Mouse (Mus musculus): ENCODE data around the gene Khdc4. TPM values are rescaled to one million over a fixed set of nuclear protein-coding genes. Genes with fewer than 3 reads are reported as not detected.
A peak's percentile ranks its signal among the peaks of the same experiment; 100 is the strongest.

Gene Khdc4
- polyA plus RNA-seq, 1 experiment from 2014 or later = 61.1 TPM

DNA sequence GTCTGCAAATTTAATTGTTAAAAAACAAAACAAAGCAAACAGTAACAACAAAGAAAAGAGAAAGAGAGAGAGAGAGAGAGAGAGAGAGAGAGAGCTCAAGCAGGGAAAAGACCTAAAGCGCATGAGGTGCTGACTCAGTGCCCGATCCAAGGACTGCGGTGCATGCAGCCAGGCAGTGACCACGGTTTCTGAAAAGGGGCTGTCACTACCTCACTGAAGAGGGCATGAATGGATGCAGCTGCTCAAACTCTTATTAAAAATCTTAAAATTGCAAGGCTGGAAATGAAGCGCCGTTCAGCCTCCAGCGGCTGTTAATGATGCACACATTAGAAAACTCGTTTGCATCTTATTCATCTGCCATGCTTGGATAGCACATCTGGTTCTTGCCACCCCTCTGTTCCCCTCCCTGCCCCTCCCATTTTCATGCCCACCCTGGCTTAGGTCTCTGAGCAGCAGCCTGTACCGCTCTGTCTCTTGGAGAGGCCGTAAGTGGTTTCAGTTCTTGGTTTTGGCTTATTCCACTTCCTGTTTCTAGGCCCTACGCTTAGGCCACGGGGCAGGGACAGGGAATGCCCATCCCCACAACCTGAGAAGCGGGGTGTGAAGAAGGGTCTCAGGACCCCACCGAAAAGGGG, 37.7 kb upstream of the Khdc4 start:
- H3K4me3 ChIP-seq (ENCODE audit: low read length) = no peak overlapping the region
- no peak overlapping the region for H3K4me2 ChIP-seq (ENCODE audit: low read depth, low read length)
- H3K9ac ChIP-seq (ENCODE audit: low read depth, low read length) = no peak overlapping the region
- H3K4me1 ChIP-seq (ENCODE audit: control insufficient read depth, insufficient read depth, low read length) = peaks cover 10% of the 10 kb centered on the region; the same call in 1 of the 2 replicates
- no peak overlapping the region for H3K27ac ChIP-seq (ENCODE audit: low read length)
- ATAC-seq = no peak
- 85% methylated on average over 14 of the region's 14 CpGs for WGBS
- peaks cover 19% of the 10 kb centered on the region for H3K36me3 ChIP-seq (ENCODE audit: control insufficient read depth, insufficient read depth, low read length)
- H3K9me3 ChIP-seq (ENCODE audit: control insufficient read depth, low read length) = no peaks in the 10 kb centered on the region
- no peaks in the 10 kb centered on the region for H3K27me3 ChIP-seq (replicated peaks; ENCODE audit: control insufficient read depth, insufficient read depth, low read length)

DNA sequence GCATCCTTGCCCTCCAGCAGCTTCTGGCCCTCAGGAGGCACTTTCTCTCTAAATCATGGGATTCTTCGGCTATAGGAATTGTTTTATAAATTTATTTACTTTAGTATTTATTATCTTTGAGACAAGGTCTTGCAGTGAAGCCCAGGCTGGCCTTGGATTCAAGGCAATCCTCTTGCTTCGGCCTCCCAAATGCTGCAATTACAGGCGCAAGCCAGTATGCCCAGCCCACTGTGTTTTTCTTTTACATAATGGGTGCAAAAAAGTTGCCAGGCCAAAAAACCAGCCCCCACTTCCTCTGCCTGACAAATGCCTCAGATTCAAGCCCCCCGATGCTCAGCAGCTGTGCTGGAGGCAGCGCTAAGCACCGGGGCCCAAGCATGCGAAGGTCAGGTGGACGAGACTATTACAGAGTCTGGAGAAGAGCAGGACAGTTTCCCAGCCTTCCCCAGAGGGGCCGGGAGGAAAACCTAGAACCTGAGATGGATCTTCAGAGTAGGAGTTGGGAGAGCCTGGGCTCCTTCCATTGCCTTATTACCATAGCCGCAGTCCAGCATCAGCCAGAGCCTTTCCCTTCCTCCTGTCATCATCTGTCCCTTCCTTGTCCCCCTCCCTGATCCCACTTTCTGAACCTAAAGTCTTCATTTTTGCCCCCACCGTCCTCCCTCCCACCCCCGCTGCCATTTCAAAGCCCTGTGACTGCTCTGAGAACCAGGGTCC, 37.0 kb upstream of the Khdc4 start:
- peaks cover 16% of the 10 kb centered on the region for H3K36me3 ChIP-seq (ENCODE audit: control insufficient read depth, insufficient read depth, low read length)
- H3K9ac ChIP-seq (ENCODE audit: low read depth, low read length) = no peak overlapping the region
- peaks cover 16% of the 10 kb centered on the region; the same call in 1 of the 2 replicates for H3K4me1 ChIP-seq (ENCODE audit: control insufficient read depth, insufficient read depth, low read length)
- H3K9me3 ChIP-seq (ENCODE audit: control insufficient read depth, low read length) = no peaks in the 10 kb centered on the region
- 78% methylated on average over 12 of the region's 12 CpGs for WGBS
- ATAC-seq = no peak
- no peak overlapping the region for H3K4me3 ChIP-seq (ENCODE audit: low read length)
- H3K27me3 ChIP-seq (replicated peaks; ENCODE audit: control insufficient read depth, insufficient read depth, low read length) = no peaks in the 10 kb centered on the region
- H3K27ac ChIP-seq (ENCODE audit: low read length) = no peak overlapping the region
- no peak overlapping the region for H3K4me2 ChIP-seq (ENCODE audit: low read depth, low read length)

DNA sequence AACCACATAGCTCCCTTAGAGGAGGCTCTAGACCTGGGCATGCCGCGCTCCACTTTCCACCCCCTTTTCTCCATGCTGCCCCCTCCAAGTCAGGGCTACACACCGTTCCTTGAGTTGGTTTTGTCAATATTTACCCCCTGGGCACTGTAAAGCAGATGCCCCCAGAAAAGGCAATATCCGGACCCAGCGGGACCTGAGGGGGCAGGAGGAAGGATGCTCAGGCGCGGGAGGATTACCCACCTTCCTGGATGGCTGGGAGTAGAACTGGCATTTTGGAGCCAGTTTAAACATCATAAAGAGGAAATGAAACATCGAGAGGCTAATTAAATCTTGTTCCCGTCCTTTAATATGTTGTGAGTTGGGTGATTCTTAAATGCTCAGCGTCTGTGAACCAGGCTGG, 36.4 kb upstream of the Khdc4 start:
- Histone ChIP-seq H3K4me3 (ENCODE audit: low read length) (no peak overlapping the region), H3K27ac (ENCODE audit: low read length) (no peak overlapping the region), H3K9me3 (ENCODE audit: control insufficient read depth, low read length) (no peaks in the 10 kb centered on the region), H3K4me1 (ENCODE audit: control insufficient read depth, insufficient read depth, low read length) (peaks cover 17% of the 10 kb centered on the region; the same call in 1 of the 2 replicates), H3K27me3 (replicated peaks; ENCODE audit: control insufficient read depth, insufficient read depth, low read length) (no peaks in the 10 kb centered on the region), H3K9ac (ENCODE audit: low read depth, low read length) (no peak overlapping the region), H3K4me2 (ENCODE audit: low read depth, low read length) (no peak overlapping the region), H3K36me3 (ENCODE audit: control insufficient read depth, insufficient read depth, low read length) (peaks cover 12% of the 10 kb centered on the region)
- 80% methylated on average over 10 of the region's 10 CpGs for WGBS
- ATAC-seq = no peak

DNA sequence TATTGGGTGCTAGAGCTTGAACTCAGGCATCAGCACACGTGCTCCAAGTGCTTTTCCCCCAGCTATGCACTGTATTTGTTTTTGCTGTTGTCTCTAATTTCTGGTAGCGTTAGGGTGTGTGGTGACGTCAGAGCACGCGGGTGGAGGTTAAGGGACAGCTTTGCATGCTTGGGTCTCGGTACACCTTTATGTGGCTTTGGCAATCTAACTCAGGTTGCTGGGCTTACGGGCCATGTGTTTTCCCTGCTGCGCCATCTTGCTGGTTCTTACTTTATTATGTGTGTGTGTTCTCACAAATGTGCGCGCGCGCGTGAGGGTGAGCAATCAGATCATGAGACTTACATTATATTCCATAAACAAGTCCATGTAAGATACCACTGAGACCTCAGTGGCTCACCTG, 35.6 kb upstream of the Khdc4 start:
- 95% methylated on average over 13 of the region's 13 CpGs for WGBS

DNA sequence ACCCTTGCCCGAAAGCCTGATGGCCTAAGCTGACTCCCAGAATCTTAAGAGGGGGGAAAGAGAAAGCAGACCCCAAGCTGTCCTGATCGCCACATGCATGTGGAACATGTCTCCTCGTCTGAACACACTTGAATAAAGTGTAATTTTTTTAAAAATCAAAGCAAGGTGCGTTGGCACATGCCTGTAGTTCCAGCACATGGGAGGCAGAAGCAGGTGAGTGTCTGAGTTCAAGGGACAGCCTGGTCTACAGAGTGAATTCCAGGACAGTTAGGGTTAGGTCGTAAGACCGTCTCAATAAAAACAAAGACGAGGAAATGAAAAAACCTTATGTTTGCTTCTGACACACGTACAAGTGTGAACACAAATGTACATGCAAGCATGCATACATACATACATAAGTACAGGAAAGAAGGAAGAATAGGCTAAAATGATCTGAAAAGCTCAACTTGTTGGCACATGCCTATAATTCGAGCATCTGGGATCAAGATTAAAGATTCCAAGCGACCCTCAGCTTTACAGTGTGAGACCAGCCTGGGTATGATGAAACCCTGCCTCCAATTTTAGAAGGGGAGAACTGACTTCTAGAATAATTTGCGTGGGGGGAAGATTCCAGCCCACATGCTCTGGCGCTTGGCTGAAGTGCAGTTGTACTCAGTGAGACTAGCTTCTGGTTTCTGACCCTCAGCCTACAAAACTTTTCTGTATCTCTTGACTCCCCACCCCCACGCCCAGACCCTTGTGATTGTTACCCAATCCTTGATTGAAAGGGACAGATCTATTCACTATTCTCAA, 34.7 kb upstream of the Khdc4 start:
- H3K4me1 ChIP-seq (ENCODE audit: control insufficient read depth, insufficient read depth, low read length) = peaks cover 17% of the 10 kb centered on the region; the same call in 1 of the 2 replicates
- no peaks in the 10 kb centered on the region for H3K27me3 ChIP-seq (replicated peaks; ENCODE audit: control insufficient read depth, insufficient read depth, low read length)
- H3K9me3 ChIP-seq (ENCODE audit: control insufficient read depth, low read length) = no peaks in the 10 kb centered on the region
- 70% methylated on average over 13 of the region's 13 CpGs for WGBS
- H3K27ac ChIP-seq (ENCODE audit: low read length) = no peak overlapping the region
- peaks cover 7% of the 10 kb centered on the region; the same call in 1 of the 2 replicates for H3K36me3 ChIP-seq (ENCODE audit: control insufficient read depth, insufficient read depth, low read length)
- ATAC-seq = no peak
- no peak overlapping the region for H3K9ac ChIP-seq (ENCODE audit: low read depth, low read length)
- H3K4me3 ChIP-seq (ENCODE audit: low read length) = no peak overlapping the region
- no peak overlapping the region for H3K4me2 ChIP-seq (ENCODE audit: low read depth, low read length)

More for the DNA sequence above, 35.6 kb upstream of the Khdc4 start:
- Histone ChIP-seq H3K27ac (ENCODE audit: low read length) (no peak overlapping the region), H3K9me3 (ENCODE audit: control insufficient read depth, low read length) (no peaks in the 10 kb centered on the region), H3K9ac (ENCODE audit: low read depth, low read length) (no peak overlapping the region), H3K27me3 (replicated peaks; ENCODE audit: control insufficient read depth, insufficient read depth, low read length) (no peaks in the 10 kb centered on the region), H3K4me1 (ENCODE audit: control insufficient read depth, insufficient read depth, low read length) (peaks cover 17% of the 10 kb centered on the region; the same call in 1 of the 2 replicates), H3K36me3 (ENCODE audit: control insufficient read depth, insufficient read depth, low read length) (peaks cover 11% of the 10 kb centered on the region), H3K4me2 (ENCODE audit: low read depth, low read length) (no peak overlapping the region), H3K4me3 (ENCODE audit: low read length) (no peak overlapping the region)
- no peak for ATAC-seq

DNA sequence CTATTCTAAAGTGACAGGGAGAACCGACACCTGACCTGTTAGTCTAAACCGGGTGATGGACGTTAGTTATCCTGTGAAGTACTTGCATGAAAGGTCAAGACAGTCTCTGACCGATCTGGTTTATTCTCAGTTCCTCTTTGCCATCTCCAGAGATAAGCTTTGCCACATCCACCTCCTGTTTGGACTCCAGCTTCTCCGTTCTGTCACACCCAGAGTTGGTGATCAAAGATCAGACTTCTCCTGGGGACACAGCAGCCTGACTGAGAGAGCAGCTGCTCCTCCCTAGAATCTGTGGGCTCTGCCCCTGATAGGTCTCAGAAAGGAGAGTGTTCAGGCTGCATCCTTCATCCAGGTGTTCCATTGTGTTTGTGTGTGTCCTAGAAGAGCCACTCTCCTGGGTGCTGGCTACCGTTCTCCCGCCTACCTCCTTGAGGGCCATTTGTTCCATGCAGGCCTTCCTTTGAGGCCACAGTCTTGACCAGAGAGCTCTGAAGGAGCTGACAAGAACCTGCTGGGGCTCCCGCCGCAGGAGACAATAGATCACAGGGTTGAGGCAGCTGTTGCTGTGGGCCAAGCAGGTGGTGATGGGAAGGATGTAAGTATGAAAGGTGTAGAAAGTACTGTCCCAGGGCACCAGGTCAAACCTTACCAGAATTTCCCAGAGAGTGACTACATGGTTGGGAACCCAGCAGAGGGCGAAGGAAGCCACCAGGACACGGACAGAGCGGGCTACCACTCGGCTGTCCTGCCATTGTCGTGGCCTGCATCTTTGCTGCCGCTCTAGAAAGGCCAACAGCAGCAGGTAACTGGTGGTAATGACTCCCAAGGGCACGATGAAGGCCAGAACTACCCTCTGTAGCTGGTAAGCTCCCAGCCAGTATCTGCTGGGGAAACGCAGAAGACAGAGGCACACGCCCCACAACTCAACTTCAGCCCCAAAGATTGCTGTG, 33.7 kb upstream of the Khdc4 start:
- Histone ChIP-seq H3K27ac (ENCODE audit: low read length) (no peak overlapping the region), H3K27me3 (replicated peaks; ENCODE audit: control insufficient read depth, insufficient read depth, low read length) (no peaks in the 10 kb centered on the region), H3K4me1 (ENCODE audit: control insufficient read depth, insufficient read depth, low read length) (peaks cover 17% of the 10 kb centered on the region; the same call in 1 of the 2 replicates), H3K9ac (ENCODE audit: low read depth, low read length) (no peak overlapping the region), H3K4me3 (ENCODE audit: low read length) (no peak overlapping the region), H3K4me2 (ENCODE audit: low read depth, low read length) (no peak overlapping the region), H3K36me3 (ENCODE audit: control insufficient read depth, insufficient read depth, low read length) (peaks cover 1% of the 10 kb centered on the region; the same call in 1 of the 2 replicates), H3K9me3 (ENCODE audit: control insufficient read depth, low read length) (no peaks in the 10 kb centered on the region)
- peak; percentile 55; the same call in 1 of the 2 replicates for ATAC-seq
- WGBS = 72% methylated on average over 18 of the region's 18 CpGs

DNA sequence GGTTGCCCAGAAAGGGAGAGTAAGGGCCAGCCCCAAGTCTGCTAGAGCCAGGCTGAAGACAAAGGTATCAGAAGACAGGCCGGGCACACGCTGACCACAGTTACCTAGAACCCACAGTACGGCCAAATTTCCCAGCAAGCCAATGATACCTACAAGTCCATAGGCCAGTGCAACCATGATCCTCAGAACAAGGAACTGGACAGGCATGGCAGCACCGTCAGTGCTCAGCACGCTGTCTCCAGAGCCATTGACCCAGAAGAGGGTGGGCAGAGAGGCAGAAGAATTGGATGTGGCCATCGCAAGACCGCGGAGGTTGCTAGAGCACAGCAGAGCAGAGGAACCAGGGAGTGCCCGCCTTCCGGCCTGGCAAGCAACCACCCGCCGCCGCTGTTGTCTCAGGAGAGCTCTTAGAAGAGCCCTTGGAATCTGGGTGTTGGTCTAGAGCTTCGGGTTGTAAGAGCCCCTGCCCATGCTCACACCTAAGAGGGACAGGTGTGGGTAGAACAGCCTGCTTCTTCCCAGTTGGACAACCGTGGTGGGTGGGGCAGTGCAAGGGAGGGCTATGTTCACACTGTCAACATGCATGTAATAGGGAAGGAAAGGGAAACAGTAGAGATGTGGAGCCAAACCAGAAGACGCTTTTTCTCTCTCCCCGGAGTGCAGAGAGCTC, 32.6 kb upstream of the Khdc4 start, which contains the start of gene Rxfp4:
Gene Rxfp4, minus strand, starts transcription at position 297 of the 670 bp plus-strand sequence.
- Histone ChIP-seq H3K36me3 (ENCODE audit: control insufficient read depth, insufficient read depth, low read length) (no peaks in the 10 kb centered on the region), H3K27ac (ENCODE audit: low read length) (no peak within 1 kb of the TSS), H3K9me3 (ENCODE audit: control insufficient read depth, low read length) (no peaks in the 10 kb centered on the region), H3K4me1 (ENCODE audit: control insufficient read depth, insufficient read depth, low read length) (peaks cover 17% of the 10 kb centered on the region; the same call in 1 of the 2 replicates), H3K4me3 (ENCODE audit: low read length) (no peak within 1 kb of the TSS), H3K4me2 (ENCODE audit: low read depth, low read length) (no peak within 1 kb of the TSS), H3K9ac (ENCODE audit: low read depth, low read length) (no peak within 1 kb of the TSS), H3K27me3 (replicated peaks; ENCODE audit: control insufficient read depth, insufficient read depth, low read length) (no peaks in the 10 kb centered on the region)
- ATAC-seq = peak; percentile 38; the same call in 1 of the 2 replicates
- 82% methylated on average over 17 of the region's 17 CpGs for WGBS

Measured in intestine, embryonic 16.5 days (tissue).